Mouse (Mus musculus): ENCODE results near the gene Fzd4.

DNA sequence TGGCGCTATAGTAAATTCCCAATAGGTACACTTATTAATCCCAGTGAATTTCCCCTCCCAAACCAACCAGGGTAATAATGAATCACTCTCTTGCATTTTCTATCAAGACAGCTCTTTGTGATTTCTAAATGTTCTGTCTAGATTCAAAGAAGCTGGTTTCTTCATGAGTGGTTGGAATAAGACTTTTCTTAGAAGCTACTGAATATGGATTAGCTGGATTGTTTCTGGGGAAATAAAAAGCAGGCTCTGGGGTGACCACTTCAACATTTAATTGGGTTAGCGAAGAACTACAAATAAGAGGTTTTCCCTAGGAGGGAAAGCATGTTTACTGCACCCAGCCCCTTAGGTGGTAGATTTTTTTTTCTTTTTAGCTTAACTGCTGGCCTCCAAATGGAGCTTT is 3.4 kb upstream of the Fzd4 start:
- TF ChIP-seq ZNF384 (IDR thresholded peaks at IDR 0.05; ENCODE audit: low read depth, low read length): no peak
- no peak for TF ChIP-seq CHD2 (IDR thresholded peaks at IDR 0.05; ENCODE audit: low read depth, low read length)
- no peak for TF ChIP-seq HCFC1 (IDR thresholded peaks at IDR 0.05; ENCODE audit: borderline replicate concordance, insufficient read depth, low read length)
